Mouse (Mus musculus): ENCODE measurements around the gene Abca4.

- TF ChIP-seq CTCF (IDR thresholded peaks at IDR 0.05; ENCODE audit: control insufficient read depth, insufficient read depth, low read length) (no peak), POLR2A (IDR thresholded peaks at IDR 0.05; ENCODE audit: borderline replicate concordance, control insufficient read depth, low read depth, low read length) (no peak)
Observed at GRCm38 (mm10) chr3:122082338-122082737, 38.1 kb downstream of the Abca4 start.

All from bone marrow, adult 2 months (tissue).